Mouse (Mus musculus) cerebellum, postnatal 4 days (tissue): ENCODE data around the gene Trf.

Experiments used
- DNase-seq, 2 experiments: peaks; one replicate each; pipeline ENCODE4 v3.0.0; 2022; ENCODE audit warnings: low spot score in 2 of 2, mixed read lengths in 1 of 2

Gene Trf

GRCm38 (mm10) chr9:103154568-103154967 is 75.7 kb downstream of the Trf start:
- DNase-seq: no peak
